Mouse (Mus musculus): ENCODE results near the gene Afap1l2. TPM values are rescaled to one million over a fixed set of nuclear protein-coding genes. Genes with fewer than 3 reads are reported as not detected.

The Afap1l2 gene
- total RNA-seq, 1 experiment from 2014 or later: 15.2 TPM

DNA sequence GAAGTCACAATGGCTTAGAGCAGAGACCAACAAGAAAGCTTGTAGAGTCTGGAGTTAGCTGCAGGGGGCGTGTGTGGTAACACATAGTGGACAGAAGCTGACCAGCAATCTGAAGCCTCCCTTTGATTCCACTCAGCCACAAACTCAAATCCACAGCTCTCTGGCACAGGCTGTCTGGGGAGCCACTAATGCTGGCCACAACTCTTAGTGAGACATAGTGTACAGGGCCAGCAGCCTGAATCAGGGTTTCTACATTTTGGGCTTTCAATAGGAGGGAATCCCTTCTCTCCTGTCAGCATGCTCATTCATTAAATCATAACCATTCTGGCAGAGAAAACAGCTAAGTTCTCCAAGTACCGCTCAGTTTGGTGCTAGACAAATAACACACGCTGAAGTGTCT, 32.5 kb downstream of the Afap1l2 start:
- peak; percentile 33 for DNase-seq

DNA sequence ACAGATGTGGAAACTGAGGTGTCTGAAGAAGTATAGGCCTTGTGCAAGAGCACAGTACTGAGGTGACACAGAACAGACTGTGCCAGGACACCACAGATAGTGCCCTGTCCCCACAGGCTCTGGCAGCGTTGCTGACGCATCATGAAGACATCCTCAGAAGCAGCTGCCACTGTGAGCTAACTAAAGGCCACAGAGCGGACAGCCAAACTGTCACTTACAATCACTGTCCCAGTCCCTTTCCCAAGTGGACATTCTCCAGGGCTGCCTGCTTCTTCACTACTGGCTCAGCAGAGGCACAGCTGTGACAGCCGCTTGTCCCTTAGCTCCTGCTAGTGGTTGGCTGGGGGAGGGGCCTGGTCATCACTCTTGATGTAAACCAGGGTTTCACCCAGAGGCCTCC, 33.9 kb downstream of the Afap1l2 start:
- DNase-seq: peak; percentile 56

DNA sequence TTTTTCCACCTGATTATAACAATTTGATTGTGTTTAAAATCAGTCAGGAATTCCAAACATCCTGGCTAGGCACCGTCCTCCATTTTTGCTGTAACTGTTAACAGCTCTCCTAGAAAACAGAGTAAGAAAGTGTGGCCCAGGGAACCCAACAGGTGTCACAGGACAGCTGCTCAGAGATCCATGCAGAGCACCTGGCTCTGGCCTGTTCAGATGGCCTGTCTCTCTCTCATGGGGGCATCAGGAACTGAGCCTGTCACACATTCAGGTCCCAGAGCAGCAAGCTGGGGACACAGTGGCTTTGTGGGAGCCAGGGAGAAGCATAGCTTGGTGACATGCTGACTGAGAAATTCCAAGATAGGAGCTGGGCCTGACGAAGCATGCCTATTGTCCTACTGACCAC, 35.3 kb downstream of the Afap1l2 start:
- DNase-seq: no peak

DNA sequence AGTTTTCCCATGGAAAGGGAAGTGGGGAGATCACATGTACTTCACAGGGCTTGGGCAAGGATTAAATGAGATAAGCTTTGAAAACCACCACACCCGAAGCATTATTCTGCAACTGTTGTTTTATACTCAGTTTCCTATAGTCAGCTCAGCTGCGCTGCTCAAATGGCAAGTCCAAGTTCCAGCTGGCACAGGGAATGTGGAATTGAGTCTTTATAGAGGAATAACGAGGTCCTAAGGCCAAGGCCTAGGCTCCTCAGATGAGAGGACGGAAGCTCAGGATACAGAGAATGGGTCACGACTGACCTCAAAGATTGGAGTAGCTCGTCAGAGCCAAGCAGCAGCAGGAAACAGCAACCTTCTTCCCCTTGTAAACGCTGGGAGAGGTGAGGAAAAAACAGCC, 36.7 kb downstream of the Afap1l2 start:
- peak; percentile 13 for DNase-seq

DNA sequence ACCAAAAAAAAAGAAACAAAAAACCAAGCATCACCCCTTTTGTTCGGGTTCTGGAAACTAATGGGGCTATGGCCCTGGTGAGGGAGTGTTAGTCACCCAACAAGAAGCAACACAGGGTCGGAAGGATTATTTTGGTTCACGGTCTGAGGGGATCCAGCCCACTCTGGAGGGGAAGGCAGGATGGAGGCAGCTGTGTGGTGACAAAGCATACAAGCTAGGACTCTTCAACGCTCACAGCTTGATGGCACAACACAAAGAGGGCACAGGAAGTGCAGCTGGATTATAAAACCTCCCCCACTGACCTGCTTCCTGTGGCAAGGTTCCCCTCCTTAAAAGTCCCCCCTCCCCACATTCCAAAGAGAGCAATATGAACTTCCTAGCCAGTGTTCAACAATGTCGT, 44.2 kb downstream of the Afap1l2 start:
- no peak for DNase-seq

DNA sequence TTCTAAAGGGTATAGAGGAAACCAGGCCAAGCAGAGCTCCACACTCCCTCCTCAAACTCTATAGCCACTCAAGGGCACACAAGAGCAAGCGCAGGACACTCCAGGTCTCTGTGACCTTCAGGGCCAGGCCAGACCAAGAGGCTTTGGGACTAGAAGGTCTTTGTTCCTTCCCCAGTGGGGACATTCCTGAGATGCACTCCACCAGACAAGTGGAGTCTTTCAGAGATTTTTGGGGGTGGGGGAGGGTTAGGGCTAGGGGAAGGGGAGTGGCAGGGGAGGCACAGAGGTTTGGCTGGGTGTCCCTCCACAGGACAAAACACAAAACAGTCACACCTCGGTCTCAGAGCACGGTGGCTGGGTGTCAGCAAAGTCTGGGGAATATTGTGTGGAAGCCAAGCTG, 48.4 kb downstream of the Afap1l2 start:
- DNase-seq: no peak

DNA sequence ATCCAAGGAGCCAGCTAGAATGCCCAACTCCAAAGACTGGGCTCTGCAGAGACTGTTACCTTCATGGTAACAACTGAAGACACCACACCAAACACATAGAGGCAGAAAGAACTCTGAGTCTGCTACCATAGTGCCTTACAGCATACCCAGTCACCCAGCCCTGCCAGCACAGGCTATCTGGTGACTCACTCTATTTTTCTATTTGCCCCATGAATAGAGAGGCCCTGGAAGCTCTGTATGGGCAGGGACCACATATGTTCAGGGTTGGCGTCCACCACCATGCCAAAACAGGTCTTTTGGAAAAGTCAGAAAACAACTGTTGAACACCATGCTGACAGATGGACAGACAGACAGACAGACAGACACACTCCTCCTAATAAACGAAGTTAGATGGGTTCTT, 49.0 kb downstream of the Afap1l2 start:
- no peak for DNase-seq

DNA sequence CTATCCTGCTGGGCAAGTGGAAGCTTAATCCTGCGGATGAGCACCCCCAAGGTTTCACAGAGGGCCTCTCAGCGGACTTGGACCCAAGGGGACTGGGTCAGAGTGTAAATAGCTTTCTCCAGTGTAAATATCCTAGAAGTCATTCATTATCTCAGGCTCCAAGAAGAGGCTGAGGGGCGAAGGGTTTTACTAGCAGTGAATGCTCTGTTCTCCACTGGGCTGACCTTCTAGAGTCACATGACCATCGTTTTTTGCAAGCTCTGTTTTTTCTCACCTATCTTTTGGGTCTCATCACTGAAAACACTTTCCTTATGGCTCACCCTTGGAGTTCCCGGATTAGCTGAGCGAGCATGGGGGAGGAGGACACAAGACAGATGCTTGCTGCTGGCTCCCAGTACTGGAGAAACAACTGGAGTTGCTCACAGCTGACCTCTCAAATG, 49.4 kb downstream of the Afap1l2 start:
- DNase-seq: no peak

DNA sequence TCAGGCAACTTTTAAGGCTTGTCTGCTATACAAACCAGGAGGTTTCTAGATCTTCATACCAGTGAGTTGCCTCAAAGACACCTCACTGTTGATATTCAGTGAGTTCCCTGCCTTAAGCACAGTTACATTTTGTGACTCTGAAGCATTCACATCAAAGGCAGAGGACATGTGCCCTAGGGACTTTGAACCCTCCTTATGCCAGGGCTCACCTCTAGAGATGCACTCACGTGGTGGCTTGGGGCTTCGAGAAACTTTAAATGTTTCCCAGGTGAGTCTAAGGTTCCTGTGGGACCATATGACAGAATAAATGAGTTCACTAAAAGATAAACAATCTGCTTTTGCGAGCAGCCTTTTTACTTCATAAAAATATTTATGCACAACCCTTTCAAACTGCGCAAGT, 50.0 kb downstream of the Afap1l2 start:
- no peak for DNase-seq

DNA sequence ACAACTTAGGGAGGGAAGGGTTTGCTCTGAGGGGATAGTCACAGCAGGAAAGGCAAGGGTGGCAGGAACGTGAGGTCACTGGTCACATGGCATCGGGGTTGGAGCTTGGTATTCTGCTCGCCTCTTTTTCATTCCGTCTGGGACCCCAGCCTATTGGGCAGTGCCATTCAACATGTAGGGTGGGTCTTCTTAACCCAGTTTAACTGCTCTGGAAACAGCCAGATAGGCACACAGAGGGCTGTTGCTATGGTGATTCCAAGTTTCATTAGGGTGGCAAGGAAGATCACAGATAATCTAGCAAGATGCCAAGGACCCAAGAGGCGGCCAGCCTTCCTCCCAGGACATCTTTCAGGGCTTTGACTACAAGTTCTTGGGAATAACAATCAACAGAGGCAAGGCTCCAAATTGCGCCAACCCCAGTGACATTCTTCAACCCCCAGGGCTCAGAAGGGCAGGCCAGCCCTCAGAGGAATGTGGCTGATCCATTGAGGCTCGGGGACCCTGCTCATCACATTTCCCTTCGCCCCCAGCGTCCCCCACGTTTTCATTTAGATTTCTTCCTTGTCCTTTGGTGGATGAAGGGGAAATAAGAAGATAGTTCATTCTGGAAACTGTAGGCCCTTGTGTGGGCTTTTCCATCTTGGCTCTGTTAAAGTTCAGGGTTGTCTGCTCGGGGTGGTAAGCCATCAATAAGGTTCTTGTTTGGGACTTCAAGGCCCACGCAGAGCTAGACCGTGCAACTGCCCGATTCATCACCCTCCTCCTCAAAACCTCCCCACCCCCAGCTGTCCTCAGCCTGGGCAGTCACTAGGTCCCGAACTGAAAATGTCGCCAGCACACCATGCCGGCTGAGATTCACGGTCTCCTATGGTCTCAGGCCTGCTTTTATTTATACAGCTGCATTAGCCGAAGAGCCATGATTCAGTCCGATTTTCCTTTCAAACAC, 52.2 kb downstream of the Afap1l2 start:
- peak; percentile 24 for DNase-seq

DNA sequence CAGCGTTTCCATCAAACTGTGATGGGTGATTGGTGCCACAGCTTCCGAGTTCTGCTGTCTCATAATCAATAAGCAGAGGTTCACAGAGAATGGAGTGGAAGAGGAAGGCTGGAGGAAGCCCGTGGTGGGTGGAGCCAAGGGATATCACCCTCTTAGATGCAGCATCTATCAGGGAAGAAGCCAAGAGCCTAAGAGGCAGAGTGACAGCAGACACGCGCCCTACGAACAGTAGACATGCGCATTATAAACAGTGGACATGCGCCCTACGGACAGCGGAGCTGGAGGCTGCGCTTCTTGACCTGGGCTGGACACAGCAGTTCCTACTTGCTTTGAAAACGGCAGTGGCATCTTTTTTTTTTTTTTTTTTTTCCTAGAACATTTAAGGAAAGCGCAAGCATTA, 53.2 kb downstream of the Afap1l2 start:
- DNase-seq: no peak

DNA sequence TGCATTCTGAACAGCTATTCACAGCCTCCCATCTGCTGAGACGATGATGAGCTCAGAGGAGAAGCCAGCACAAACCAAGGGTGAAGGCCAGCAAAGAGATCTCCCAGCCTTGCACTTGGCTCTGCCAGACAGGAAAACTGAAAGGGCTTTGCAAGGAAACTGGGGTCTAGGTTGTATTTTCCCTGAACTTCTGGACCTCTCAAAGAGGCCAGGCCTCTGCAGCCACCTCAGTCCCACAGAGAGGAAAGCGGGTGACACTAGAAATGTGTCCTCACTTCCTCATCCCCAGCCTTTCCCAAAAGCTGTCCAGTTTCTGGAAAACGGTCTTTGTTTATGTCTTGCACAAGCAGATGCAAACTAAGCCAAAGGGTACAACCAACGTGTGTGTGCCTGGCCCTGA, 54.2 kb downstream of the Afap1l2 start:
- no peak for DNase-seq

DNA sequence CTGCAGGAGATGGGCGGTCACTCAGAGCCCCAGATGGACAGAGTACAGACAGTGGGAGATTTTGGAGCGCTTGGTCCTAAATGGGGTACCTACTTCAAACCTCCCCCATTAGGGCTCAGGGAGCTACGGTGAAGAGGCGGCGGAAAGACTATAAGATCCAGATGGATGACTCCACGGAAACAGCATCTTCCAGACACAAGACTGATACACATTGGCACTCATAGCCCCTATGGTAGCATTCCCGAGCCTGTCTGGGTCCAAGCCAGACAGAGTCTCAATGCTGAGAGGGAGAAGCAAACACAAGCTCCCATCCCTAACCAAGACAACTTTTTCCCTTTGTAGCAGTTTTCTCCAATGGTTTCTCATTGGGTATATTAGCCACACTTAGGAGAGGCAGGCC, 57.2 kb downstream of the Afap1l2 start:
- no peak for DNase-seq

DNA sequence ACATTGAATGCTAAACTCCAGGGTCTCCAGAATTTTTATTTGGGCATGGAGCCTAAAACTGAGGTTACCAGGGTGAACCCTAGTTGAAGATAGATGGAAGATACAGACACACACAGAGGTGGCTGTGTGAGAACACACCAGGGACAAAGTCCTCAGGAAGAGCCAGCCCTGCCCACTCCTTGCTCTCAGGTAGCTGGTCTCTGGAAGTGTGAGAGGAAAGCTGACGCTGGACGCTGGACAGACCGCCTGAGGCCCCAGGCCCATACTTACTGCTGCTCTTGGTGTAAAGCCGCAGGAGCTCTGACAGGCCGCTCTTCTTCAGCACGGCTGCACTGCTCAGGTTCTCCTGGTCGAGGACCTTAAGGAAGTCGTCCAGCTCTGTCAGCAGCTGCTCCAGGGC, 58.2 kb downstream of the Afap1l2 start:
- DNase-seq: no peak

DNA sequence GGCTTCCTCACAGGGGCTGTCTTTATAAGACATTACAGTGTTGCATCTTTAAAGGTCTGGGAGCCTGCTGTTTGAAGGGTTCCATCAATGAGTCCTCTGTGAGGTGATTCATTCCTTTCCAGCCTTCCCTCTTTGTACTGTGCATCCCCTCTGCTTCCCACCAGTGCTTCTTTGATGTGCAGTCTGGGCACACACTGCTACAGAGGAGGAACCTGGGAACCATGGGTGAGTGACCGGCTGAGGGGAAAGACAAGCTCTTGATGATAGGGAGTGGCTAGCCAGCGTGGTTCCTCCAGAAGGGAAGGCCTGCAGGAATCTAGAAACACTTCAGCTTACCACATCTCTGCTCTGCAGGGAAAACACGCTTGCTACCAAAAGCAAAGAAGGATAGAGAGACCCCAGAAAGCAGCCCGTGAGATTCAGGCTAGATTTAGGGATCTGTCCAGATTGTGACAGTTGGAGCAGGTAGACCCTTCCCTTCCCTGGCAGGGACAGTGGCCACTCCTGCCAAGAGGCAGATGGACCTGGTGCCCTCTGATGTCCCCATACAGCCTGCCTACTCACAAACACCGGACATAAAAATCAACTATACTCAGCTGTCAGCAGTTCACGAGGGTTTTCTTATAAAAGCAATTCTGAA, 59.9 kb downstream of the Afap1l2 start:
- DNase-seq: no peak

DNA sequence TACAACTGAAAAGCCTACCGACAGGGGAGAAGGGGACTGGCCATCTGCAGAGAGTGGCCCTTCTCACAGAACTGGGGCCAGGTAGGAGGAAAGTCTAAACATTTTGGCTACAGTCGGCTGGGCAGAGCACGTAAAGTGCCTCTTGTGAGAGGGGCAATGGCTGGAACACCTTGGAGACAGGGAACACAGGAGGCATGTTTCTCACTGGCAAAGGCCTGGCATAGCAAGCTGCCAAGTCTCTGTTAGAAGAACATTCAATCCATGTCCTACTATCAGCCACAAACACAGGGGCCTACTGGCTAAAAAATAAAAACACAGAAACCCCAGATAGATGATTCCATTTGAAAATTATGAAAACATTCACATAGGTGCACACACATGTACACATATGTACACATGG, 61.3 kb downstream of the Afap1l2 start:
- no peak for DNase-seq

DNA sequence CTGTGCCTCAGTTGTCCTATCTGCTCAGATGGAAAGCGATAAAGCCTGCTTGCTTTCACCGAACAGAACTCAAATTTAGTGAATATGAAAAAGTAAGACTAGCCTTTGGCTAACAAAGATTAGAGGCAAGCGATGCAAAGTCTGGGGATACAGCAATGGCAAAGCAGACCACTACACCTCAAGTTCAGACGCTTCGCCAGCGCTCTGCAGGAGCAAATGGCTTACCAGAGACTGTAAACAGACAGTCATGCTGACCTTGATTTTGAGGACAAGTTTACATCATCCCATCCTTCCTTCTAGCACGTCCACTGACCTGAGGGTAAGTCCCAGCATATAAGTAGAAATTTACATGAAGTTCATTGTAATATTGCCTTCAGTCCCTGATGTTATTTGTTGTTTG, 61.8 kb downstream of the Afap1l2 start:
- DNase-seq: no peak

DNA sequence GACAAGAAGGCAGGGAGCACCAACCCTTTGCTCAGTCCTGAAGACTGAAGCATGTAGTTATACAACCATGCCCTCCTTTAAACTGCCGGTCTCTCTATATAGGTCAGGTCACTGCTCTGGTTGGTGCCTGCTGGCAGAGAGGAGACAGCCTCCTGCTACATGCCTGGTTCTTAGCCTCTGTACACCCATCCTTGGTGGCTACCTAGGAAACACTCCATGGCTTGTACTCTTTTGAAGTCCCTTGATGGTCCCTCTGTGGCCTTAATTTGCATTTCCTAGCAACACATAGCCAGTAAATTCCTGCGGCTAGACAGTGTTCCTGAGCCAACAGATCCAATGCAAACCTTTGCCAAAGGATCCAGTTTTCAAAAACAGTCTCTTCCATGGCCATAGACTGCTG, 62.4 kb downstream of the Afap1l2 start:
- no peak for DNase-seq

DNA sequence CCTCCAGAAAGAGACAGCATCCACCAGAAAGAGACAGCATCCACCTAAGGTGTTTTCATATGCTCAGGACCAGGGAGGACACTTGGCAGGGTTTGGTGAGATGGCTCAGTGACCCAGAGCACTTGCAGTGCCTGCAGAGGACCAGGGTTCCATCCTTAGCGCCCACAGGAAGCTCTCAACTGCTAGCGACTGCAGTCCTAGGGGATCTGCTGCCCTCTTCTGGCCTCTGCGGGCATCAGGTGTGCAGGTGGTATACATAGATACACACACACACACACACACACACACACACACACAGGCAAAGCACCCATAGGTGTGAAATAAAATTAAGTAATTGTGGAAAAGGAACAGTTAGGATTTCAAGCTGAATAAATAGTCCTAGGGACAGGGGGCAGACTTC, 63.2 kb downstream of the Afap1l2 start:
- DNase-seq: no peak

DNA sequence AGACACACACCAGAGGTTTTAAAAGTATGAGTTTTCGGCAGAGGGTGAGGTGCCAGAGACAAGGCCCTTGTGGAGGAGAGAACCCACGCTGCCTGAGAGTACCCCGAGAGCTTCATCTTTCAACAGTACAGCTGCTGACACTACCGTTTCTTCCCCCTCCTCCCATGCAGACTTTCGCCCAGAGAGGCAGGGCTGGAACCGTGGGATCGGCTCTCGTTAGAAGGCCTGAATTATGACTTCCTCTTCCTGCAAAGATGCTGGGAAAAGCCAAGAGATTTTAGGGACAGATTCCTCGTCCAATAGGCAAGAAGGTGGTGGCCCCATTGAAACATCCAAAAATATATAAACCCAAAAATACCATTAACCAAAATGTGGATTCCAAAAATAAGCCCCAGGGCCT, 63.8 kb downstream of the Afap1l2 start:
- peak; percentile 26 for DNase-seq

DNA sequence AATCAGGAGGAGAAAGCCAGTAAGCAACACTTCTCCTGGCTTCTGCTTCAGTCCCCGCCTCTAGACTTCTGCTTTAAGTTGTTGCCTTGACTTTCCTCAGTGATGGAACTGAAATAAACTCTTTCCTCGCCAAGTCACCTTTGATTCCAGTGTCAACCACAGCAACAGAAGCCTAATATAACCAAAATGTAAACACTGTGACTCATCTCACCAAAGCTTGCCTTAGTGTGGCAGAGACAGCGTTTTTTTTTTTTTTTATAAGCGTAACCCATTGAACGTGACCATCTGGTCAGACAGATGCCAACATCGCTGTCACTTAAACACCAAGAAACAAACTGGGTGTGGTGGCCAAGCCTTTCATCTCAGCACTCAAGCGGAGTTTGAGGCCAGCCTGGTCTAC, 65.8 kb downstream of the Afap1l2 start:
- DNase-seq: no peak

DNA sequence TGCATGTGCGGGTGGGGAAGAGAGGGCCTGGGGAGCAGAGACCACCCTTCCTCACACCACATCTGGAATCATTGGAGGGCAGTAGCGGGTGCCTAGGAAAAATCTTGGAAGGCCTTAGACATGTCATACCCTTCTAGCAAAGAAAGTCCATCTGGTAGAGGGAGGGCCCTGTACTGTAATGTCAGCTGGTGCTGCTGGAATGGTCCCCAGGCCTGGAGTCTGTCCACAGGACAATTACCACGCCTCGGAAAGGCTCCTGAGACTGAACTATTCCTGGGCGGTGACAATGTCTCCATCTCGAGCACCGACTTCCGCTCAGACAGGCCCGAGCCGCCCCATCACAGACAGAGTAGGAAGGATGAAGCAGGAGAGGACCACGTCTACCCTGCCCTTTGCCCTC, 67.5 kb downstream of the Afap1l2 start:
- DNase-seq: peak; percentile 24

DNA sequence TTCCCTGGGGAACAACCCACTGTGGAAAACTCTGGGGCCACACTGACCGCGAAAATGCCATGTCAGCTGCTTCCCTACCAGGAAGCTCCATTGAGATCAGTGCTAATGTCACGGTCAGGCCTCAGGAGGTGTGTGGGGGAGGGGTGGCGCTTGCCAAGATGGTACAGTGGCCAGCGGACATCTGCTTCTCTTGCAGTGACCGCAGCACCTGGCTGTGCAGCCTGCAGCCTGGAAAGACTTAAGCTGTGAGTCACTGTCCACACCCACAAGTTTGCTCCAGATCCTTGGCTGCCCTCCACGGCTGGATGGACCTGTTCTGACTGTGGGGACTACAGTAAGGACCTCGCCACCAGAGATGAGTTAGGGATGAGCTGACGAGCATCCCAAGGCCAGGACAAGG, 68.2 kb downstream of the Afap1l2 start:
- peak; percentile 64 for DNase-seq

DNA sequence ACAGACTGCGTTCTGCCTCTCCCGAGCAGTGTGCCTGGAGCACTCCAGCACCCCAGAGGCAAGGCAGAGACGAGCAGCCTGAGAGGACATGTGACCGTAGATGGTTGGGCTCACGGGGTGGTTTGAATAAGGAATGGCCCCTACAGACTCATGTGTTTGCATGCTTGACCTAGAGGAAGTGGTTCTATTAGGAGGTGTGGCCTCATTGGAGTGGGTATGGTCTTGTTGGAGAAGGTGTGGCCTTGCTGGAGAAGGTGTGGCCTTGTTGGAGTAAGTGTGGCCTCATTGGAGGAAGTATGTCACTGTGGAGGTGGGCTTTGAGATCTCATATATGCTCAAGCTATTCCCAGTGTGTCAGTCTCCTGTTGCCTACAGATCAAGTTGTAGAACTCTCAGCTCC, 70.1 kb downstream of the Afap1l2 start:
- DNase-seq: no peak

All from adrenal gland, postnatal 14 days (tissue).